Mouse (Mus musculus) left cerebral cortex, adult 2 months (tissue): ENCODE measurements around the gene Fshr. TPM values are rescaled to one million over a fixed set of nuclear protein-coding genes. Genes with fewer than 3 reads are reported as not detected.

Source experiments
- DNase-seq, 2 experiments: peaks; one replicate each; pipeline ENCODE4 v3.0.0; 2021 to 2022; ENCODE audit warnings: low spot score in 2 of 2, mixed read lengths in 1 of 2; ENCODE audit errors: extremely low spot score in 1 of 2
- H3K27ac ChIP-seq: fragments of 200-600 bp; 2 replicates; pipeline ENCODE4 v1.8.1; 2022
- H3K4me3 ChIP-seq: fragments of 200-600 bp; 2 replicates; pipeline ENCODE4 v1.8.1; 2022
- CTCF ChIP-seq: fragments of 200-600 bp; IDR thresholded peaks from 2 replicates; pipeline ENCODE4 v1.8.1; 2022; ENCODE audit warnings: antibody characterized with exemption, mild to moderate bottlenecking, moderate library complexity
- intact Hi-C: fragments of 180-260 bp; cut with DNase I; formaldehyde crosslinking; loops from one replicate; pipeline ENCODE4 v1.15.1; 2025
- total RNA-seq, 2 experiments: library from RNA; stranded (reverse); gene quantifications; 2 replicates each; pipeline ENCODE4 v1.2.3; 2021

Fshr gene
- total RNA-seq, 2 experiments from 2014 or later, result not detected

GRCm38 (mm10) chr17:89082897-89083296 lies 117.6 kb downstream of the Fshr start:
- Histone ChIP-seq H3K4me3 (no peak overlapping the region), H3K27ac (no peak overlapping the region)
- no peak for DNase-seq
- intact Hi-C loops, result no loop called here
- TF ChIP-seq CTCF, result no peak

GRCm38 (mm10) chr17:89079706-89080105 lies 120.8 kb downstream of the Fshr start:
- H3K4me3 ChIP-seq, result no peak overlapping the region
- H3K27ac ChIP-seq, result no peak overlapping the region
- TF ChIP-seq CTCF, result no peak
- no peak for DNase-seq
- intact Hi-C loops, result no loop called here

DNA sequence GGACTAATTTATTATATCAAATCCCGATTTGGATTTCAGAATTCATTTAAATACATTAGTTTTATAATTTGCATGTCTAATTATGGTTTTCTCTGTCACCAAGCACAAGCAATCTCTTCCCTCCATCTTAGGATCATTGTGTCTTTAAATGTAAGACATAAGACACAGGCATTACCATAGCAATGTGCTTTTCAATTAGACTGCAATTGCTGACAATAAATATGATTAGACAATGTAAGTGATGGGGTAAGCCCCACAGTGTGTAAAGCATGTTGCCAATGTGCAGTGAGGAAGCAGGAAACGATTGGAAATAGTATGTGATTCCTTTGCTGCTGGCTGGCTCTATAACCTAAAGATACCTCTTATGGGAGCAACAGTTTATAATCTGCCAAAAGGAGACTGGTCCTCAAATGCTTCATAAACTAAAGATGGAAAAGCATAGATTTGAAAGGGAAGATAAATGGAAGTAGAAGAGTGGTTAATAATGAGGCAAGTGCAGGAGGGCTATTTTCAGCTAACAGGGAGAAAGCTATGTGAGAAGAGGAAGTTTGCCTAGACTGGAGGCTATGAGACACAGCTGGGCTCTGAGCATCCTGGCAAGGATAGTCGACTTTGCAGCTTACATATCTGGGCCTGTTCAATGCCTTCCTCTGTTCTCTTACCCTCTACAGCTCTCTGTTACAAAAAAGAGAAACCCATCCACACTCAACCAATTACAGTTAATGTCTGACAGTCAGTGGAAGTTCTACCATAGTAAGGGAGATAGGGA lies 136.0 kb downstream of the Fshr start:
- H3K27ac ChIP-seq, result no peak overlapping the region
- DNase-seq, result no peak

GRCm38 (mm10) chr17:89062348-89062949 lies 138.0 kb downstream of the Fshr start:
- H3K27ac ChIP-seq, result no peak overlapping the region
- TF ChIP-seq CTCF, result no peak
- intact Hi-C loops, result no loop called here
- no peak for DNase-seq
- H3K4me3 ChIP-seq, result no peak overlapping the region

More for the DNA sequence above, 136.0 kb downstream of the Fshr start:
- intact Hi-C loops, result no loop called here
- no peak overlapping the region for H3K4me3 ChIP-seq
- no peak for TF ChIP-seq CTCF

- no peak for DNase-seq
- Histone ChIP-seq H3K4me3 (no peak overlapping the region), H3K27ac (no peak overlapping the region)
- TF ChIP-seq CTCF, result no peak
- intact Hi-C loops, result no loop called here
Measured at GRCm38 (mm10) chr17:89051031-89051563, 149.4 kb downstream of the Fshr start.

- intact Hi-C loops, result no loop called here
- no peak for TF ChIP-seq CTCF
- no peak overlapping the region for H3K27ac ChIP-seq
- no peak for DNase-seq
- H3K4me3 ChIP-seq, result no peak overlapping the region
Measured at GRCm38 (mm10) chr17:89049071-89049470, 151.4 kb downstream of the Fshr start.

GRCm38 (mm10) chr17:89046016-89046415 lies 154.5 kb downstream of the Fshr start:
- H3K27ac ChIP-seq, result no peak overlapping the region
- TF ChIP-seq CTCF, result no peak
- intact Hi-C loops, result no loop called here
- DNase-seq, result no peak
- H3K4me3 ChIP-seq, result no peak overlapping the region

DNA sequence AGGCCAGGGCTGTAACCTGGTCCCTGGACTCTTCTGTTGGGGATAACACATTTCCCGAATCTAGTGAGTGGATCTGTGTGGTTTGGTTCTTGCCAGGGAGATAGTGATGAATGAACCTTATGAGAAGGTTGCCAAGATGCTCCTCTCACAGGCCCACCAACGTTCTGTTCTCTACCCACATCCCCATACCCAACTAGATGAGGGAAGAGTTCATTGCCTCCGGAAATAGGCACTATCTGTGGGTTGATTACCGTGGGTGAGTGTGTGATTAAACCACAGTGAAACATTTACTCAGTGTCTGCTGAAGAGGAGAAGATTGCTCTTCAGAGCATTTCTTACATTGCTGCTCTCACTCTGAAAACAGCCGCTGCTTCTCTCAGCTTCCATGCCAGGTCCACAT lies 163.8 kb downstream of the Fshr start:
- no peak for TF ChIP-seq CTCF
- intact Hi-C loops, result no loop called here
- H3K4me3 ChIP-seq, result no peak overlapping the region
- DNase-seq, result peak in 1 of 2 experiments; percentile 35
- no peak overlapping the region for H3K27ac ChIP-seq

DNA sequence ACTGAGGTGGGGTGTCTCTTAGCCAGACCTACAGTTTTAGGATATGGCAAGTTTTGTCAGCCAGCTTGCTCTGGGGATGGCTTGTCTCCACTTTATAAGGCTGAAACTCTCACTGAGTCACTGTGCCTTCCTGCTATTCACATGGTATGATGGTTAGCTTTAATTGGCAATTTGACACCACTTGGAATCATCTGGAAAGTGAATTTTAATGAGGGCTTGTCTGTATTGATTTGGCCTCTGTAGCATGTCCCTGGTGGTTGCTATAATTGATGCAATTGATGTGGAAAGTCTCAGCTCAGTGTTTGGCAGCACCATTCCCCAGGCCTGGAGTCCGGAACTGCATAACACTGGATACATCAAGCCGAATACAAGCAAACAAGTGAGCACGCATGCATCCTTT lies 164.4 kb downstream of the Fshr start:
- no peak for DNase-seq
- no peak for TF ChIP-seq CTCF
- intact Hi-C loops, result no loop called here
- H3K27ac ChIP-seq, result no peak overlapping the region
- H3K4me3 ChIP-seq, result no peak overlapping the region

DNA sequence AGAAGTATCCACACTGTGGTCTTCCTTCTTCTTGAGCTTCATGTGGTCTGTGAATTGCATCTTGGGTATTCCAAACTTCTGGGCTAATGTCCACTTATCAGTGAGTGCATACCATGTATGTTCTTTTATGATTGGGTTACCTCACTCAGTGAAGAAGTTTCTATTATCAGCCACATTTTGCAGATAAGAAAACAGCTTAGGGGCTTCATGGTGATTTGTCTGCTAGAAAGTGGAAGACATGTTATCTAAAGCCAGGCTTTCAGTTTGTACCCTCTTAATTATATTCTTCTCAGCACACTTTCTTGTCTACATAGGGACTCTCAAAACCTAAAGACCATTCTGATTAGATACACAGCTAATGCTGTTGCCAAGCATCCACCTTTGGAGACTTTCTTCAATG lies 165.8 kb downstream of the Fshr start:
- no peak for DNase-seq
- TF ChIP-seq CTCF, result no peak
- Histone ChIP-seq H3K27ac (no peak overlapping the region), H3K4me3 (no peak overlapping the region)
- intact Hi-C loops, result no loop called here

- H3K27ac ChIP-seq, result no peak overlapping the region
- no peak overlapping the region for H3K4me3 ChIP-seq
- TF ChIP-seq CTCF, result no peak
- DNase-seq, result no peak
- intact Hi-C loops, result no loop called here
Measured at GRCm38 (mm10) chr17:89032981-89033380, 167.5 kb downstream of the Fshr start.

DNA sequence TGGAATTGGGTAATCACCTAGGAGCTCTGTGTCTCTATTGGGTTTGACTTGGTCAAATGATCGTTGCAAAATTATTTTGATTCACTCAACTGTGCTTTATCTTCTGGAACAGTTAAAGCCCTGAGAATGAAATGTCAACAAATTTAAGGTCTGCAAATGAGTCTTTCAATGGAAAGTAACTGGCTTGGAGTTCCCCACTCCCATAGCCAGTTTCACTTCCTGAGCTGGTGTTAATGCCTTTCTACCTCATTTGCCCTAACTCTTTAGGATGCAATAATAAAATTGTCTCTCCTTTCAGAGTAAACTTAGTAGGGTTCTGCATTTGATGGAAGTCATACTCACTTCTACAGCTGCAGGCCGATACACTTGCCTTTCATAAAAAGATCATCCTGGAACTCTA lies 181.0 kb downstream of the Fshr start:
- no peak for TF ChIP-seq CTCF
- H3K4me3 ChIP-seq, result no peak overlapping the region
- DNase-seq, result no peak
- intact Hi-C loops, result no loop called here
- H3K27ac ChIP-seq, result no peak overlapping the region
